Mouse (Mus musculus): ENCODE data around the gene Rec8.

DNA sequence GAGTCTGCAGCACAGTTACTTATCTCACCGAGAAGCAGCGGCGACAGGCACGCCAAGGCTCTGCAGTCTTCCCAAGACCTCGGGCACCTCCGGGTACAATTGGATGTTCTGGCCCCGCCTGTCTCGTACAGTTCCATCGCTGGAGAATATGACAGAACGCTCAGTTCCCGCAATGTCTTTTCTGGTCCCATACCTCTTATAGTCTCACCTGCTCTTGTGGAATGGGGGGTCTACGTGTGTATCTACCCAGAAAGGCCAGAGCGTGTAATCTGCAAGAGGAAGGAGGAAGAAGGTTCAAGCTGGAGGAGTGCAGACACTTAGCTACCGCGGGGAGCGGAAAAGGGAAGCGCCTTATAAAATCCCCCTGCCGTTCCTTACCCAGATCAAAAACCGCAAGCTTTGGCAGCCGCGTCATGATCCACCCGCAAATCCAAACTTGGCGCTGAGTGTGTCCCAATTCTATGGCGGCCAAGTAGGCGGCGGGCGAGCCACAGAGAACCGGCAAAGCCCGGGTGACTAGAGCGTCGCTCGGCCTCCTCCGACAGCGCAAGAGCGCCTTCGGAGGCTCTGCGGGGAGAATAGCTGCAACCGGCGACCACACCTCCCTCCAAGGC lies 42.2 kb downstream of the Rec8 start, which contains the start of gene Mdp1:
- TF ChIP-seq POLR2A (IDR thresholded peaks at IDR 0.05; ENCODE audit: extremely low read depth, insufficient read depth, low read length) (no peak), CTCF (IDR thresholded peaks at IDR 0.05; ENCODE audit: low read depth, low read length) (peak; percentile 74)
